Mouse (Mus musculus) cerebellum, postnatal 14 days (tissue): ENCODE measurements around the gene Baz2a.
"Not testable (repeated sequence)": the region's sequence is repeated elsewhere in the genome, so short reads cannot be mapped to it uniquely, and the experiment has no call there.

ENCODE experiments used
- DNase-seq, 2 experiments: peaks; one replicate each; pipeline ENCODE4 v3.0.0; 2021; ENCODE audit warnings: mixed read lengths in 2 of 2

Gene Baz2a

DNA sequence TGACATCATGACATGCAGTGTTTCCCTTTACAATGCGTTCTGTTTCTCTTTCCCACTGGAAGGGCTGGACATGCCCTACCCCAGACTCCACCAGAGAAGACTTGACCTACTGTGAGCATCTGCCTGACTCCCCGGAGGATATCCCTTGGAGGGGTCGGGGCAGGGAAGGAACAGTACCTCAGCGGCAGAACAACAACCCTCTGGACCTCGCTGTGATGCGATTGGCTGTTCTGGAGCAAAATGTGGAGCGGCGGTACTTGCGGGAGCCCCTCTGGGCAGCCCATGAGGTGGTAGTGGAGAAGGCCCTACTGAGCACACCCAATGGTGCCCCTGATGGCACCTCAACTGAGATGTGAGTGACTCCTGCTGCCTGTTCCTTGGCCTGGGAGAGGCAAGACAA is 33.5 kb downstream of the Baz2a start:
- no peak for DNase-seq

DNA sequence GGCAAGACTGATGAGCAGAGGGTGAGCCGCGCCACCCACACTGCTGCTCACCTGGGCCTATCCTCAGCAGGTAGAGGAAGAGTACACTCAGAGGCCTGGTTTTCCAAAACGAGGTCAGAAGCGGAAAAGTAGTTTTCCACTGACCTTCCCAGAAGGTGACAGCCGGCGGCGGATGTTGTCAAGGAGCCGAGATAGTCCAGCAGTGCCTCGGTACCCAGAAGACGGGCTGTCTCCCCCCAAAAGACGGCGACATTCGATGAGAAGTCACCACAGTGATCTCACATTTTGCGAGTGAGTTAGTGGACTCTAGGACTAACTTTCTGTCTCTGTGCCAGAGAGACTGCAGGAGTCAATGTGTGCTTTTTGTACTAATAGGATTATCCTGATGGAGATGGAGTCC is 34.6 kb downstream of the Baz2a start:
- no peak for DNase-seq

DNA sequence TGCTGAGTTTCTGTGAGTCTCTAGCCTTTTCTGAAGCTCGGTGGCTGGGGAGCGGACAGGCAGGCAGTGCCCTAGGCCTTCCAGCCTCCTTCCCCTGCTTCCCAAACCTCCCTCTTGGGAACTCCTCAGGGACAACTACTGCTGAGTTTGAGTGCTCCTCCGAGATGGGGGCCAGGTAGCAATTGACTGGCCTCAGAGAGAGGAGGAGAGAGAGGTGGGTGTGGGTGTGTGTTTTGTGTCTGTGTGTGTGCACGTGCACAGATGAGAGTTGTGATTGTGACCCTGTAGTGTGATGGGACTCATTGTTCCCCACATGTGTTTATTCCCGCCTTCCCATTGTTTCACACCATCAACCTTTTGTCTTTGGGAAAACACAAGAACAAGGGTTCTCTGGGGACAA is 36.1 kb downstream of the Baz2a start:
- no peak for DNase-seq

DNA sequence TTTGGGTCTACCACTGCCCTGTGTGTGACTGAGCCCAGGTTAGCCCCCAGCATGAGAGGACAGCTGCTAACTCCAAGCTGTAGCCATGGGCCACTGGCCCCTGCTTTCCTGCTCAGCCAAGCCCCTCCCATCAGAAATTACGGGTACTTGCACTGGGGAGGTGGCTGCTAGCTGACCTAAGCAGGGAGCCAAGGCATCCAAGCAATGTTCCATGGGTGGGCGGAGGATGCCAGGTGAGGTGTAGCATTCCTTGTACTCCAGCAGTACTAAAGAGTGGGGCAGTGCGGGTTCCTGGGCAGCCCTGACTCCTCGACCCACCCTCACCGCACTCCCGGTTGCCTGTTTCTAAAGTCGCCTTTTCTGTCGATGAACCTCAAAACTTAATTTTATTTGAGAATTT is 36.8 kb downstream of the Baz2a start:
- no peak for DNase-seq

DNA sequence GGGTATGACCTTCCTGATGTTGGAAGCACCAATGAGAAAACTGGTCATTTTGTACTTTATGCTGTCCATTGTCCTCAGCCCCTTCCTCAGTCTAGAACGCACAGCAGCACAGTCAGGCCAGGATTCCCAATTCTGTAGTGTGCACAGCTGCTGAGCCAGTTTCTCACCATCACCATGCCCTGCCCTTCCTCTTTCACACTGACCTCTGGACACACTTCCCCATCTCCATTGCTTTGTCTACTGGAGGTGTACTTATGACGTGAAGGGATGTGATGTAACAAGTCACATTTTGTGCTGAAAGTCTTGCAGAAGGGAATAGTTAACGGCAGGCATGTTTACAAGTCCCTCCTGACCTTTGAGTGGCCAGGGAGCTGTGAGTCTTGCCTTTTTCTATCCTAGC is 39.9 kb downstream of the Baz2a start:
- DNase-seq = no peak

DNA sequence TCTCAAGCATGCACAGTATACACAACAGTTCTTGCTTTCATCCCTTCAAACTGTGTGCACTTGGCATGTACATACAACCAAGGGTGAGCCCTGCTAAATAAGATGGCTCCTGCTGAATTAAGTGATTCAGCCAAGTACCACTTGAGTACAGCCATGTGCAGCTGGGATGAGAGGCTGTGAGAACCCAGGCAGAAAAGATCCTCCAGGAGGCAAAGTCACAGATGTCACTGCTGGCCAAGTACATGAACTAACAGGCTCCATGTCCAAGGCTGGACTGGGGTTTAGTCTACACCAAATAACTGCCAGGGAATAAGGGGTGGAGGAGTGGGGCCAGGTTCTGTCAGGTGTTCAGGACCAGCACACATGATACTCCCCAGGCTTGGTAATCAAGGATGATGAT is 40.4 kb downstream of the Baz2a start:
- peak in 1 of 2 experiments; percentile 22 for DNase-seq

DNA sequence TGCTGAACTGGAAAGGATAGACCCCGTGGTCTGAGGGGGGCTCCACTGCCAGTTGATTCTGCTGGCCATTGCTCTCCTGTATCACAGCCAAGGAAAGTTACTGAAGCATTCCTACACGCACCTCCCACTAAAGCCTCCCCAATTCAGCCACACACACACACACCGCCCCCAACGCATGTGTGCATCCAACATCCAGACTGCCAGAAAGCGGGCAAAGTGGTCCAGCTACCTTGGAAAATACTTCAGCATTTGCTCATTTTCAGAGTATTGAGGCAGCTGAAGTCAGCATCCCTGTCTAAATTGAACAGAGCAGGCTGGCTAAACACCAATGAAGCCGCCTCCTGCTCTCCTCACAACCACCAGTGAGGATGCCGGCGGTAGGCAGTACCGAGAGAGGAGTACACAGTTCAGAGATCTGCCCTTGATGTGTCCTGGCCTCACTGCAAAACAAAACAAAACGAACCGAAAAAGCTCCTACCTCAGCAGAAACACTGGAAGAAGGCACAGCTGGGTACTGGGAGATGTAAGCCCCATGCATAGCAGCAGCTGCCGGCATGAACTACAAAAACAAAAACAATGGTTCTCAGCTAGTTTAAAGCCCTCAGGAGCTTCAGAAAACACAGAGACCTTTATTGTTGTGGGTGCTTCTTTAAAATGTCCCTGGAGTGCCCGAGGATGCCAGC is 42.4 kb downstream of the Baz2a start:
- DNase-seq = no peak

DNA sequence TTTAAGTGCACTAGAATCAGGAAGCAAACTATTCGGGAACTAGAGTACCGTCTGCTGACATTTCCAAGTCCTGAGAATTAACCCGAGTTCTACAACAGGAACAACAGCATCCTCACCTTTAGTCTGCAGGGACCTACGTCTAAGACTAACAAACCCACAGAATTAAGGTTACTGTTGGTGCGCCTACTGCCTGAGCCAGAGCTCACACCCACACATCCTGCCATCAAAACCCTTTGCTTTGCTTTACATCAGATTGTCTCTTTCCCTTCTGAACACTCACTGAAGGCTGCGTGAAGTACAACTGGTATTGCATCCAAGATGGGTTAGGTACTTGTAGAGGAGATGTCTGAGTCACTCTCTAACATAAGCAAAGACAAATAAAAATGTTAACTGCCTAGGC is 44.0 kb downstream of the Baz2a start:
- no peak for DNase-seq

DNA sequence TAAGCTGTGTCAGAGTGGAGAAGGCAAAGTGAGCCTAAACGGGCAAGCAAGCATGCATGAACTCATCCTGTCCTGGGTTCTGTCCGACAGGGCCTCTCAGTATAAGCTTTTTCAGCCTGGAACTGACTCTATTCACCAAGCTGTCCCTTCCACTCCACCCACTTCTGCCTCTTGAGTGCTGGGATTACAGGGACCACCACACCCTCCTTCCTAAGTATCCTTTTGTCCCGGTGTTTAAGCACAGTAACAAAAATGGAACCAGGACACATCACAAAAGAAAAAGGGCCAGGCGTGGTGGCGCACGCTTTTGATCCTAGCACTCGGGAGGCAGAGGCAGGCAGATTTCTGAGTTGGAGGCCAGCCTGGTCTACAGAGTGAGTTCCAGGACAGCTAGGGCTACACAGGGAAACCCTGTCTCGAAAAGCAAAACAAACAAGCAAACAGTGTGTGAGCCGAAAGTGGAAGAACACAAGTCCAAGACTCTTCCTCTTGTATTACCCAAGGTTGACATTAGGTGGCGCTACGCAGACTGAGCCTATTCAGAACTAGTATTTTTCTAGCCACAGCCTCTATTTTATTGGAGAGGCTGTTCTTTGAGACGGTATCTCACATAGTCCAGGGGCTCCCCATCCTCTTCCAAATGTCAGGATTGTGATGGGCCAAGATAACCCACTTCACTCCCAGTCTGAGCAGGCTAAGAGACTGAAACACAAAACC is 49.0 kb downstream of the Baz2a start:
- DNase-seq = peak; percentile 69 to 78

DNA sequence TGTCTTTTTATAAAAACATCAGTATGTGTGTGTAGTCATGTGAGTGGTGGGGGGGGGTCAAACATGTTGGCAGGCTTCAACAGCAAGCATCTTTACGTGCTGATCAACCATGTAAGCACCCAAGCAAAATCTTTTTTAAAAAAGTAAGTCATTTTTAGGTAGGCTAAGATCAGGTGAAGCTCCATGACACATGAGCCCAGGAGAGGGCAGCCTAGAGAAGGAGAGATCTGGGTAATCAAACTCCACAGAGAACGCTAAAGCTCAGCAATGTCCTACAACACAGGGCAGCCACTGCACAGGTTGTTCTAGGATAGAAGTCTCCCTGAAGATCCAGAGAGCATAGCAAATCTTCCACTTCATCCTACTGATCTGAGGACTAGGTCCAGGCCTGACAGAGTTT is 50.8 kb downstream of the Baz2a start:
- peak; percentile 29 to 51 for DNase-seq

DNA sequence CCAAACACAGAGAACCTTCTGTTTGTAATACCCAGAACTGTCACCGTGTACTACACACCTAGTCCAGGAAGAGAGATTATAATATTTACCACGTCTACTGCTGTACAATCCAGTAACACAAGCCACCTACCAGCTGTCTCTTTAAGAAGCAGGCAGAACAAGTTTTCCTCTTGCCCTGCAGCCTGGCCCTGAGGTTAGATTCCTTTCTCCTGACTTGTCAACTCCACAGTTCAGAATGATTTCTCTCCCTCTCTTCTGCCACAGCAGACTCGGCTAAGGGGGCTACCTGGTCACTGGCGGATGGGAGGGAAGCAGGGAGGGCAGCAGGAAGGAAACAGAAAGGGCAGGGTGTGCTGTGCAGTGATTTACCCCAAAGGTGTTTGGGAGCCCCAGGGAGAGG is 52.3 kb downstream of the Baz2a start:
- DNase-seq = no peak

DNA sequence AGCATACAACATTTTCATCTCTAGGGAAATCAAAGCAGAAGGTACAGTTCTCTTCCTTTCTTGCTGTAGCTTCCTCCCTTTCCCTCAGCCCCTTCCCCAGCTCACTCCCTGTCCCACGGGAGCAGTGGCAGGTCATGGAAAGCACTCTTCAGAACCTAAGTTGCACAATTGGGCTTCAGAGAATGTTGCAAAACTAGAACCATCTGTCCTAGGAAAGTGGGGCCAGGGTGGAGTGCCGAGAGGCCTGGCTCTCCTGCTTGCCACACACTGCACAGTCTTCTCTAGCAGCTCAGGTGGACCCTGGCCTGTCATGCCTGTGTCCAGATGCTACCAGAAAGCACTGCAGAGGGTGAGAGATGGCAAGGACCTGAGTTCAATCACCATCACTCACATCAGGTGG is 53.6 kb downstream of the Baz2a start:
- DNase-seq = no peak

DNA sequence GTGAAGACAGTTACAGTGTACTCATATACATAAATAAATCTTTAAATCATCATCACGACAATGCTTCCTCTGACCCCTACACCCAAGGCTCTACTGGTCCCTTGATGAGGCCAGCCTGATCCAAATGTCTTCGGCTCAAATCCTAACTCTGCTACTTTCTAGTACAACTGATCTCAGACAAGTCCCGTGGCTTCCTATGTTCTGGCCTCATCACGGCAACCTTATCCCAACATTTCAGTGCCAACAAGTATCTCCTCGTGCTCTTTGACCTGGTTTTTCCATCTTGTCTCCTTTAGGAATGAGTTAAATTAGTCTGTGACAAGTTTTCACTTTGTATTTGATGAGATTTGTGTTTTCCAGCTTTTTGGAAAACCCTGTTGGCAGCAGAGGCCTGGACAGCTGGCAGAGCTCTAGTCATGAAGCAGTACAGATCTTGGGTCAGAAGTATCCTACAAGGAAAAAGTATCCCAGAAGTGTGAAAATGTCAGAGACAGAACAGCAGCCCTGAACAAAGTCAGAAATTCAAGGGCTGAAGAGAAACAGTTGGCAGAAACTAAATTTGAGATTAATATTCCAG is 57.5 kb downstream of the Baz2a start:
- no peak for DNase-seq

DNA sequence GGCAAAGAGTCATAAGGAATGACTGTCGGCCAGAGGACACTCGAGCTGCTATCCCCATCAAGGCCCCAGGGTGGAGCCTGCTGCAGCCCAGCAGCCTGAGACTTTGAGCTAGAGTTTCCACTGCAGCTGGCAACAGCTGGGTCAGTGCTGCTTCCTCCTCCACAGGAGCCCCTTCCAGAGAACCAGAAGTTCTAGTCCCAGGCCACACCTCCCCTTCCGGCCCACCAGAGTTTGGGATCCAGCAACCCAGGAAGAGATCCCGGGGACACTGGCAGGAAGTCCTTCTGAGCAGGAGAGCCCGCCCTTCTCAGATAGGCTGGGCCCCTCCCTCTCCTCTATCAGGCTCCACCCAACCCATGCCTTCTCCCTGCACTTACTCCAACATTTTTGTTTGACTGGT is 58.2 kb downstream of the Baz2a start:
- no peak for DNase-seq

DNA sequence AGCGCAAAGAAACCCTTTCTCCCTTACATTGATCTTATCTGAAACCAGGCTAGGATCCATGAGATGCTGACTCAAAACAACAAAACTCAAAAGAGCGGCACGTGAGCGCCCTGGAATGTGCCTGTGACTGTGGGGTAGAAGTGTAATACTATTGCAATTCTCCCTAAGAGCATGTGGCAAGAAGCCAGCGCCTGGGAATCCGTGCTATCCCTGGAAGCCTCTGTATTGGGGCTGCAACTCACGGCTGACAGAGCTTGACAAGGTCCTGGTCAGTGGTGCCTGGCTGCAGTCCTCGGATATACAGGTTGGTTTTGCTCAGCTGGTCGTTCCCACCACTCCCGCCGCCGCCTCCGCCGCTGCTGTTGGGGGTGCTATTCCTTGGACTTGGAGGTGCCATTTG is 59.6 kb downstream of the Baz2a start:
- peak; percentile 20 to 40 for DNase-seq

DNA sequence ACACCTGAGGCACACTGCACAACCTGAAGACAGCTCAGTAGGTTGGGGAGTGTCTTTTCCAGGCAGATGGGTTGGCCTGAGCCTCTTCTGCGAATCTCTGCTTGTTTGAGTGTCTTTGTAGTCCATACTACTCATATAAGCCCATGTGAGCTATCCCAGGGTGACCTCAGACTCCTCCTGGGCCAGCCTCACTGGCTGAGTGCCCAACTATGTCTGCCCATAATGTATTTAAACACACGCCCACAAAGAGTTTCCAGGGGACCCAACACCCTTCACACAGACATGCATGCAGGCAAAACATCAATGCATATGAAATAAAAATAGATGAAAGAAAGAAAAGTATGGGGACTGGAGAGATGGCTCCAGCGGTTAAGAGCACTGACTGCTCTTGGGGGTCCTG is 62.6 kb downstream of the Baz2a start:
- no peak for DNase-seq

DNA sequence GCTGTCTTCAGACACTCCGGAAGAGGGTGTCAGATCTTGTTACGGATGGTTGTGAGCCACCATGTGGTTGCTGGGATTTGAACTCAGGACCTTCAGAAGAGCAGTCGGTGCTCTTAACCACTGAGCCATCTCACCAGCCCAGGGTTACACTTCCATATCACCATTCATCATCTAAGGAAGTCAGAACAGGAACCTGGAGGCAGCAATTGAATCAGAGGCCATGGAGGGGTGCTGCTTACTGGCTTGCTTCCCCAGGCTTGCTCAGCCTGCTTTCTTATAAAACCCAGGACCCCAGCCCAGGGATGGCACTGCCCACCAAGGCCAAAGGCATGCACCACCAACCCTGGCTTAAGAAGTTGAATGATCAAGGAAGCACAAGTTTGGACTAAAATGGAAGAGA is 74.3 kb downstream of the Baz2a start:
- not testable (repeated sequence) for DNase-seq

DNA sequence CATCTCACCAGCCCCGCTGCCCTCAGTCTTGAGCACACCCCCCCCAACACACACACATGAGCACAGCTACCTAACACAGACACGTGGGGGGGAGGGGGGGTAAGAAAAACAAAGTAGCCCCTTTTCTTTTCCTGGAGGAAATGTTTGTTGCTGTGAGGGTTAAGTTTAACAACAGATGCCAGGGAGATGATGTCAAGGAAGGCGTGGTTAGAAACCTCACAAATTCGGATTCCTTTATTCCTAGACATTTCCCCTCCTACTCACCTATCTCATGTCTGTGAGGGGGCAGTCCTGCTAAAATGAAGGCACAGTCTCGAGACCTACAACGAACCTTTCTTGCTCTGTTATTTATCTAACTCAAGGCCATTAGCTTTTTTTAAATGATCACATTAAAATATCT is 75.7 kb downstream of the Baz2a start:
- DNase-seq = no peak

DNA sequence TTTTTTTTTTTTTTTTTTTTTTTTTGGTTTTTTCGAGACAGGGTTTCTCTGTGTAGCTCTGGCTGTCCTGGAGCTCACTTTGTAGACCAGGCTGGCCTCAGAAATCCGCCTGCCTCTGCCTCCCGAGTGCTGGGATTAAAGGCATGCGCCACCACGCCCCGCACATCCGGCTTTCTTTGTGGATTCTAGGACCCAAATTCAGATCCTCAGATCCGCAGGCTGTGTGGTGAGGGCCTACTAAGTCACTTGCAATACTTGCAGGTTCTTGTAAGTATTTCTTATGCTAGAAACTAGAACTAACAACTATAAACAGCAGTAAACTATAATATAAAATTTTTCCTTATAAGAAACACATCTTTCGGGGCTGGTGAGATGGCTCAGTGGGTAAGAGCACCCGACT is 80.0 kb downstream of the Baz2a start:
- DNase-seq = not testable (repeated sequence)

DNA sequence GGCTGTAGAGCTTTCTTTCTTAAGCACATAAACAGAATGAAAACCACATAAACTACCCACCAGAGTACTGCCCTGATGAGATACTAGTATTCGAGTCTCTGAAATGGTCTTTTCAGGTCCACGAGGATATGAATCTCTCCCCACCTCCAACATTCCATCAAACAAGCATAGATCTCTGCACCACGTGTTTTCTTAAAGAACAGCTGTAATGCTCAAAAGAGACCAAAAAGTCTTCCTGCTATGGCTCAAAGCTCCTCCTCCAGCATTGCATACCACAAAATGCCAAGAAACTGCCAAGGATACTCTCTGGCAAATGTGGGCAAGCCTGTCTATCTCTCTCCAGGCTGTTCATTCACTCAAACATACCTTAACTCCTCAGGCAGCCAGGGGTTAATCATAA is 83.9 kb downstream of the Baz2a start:
- DNase-seq = no peak

DNA sequence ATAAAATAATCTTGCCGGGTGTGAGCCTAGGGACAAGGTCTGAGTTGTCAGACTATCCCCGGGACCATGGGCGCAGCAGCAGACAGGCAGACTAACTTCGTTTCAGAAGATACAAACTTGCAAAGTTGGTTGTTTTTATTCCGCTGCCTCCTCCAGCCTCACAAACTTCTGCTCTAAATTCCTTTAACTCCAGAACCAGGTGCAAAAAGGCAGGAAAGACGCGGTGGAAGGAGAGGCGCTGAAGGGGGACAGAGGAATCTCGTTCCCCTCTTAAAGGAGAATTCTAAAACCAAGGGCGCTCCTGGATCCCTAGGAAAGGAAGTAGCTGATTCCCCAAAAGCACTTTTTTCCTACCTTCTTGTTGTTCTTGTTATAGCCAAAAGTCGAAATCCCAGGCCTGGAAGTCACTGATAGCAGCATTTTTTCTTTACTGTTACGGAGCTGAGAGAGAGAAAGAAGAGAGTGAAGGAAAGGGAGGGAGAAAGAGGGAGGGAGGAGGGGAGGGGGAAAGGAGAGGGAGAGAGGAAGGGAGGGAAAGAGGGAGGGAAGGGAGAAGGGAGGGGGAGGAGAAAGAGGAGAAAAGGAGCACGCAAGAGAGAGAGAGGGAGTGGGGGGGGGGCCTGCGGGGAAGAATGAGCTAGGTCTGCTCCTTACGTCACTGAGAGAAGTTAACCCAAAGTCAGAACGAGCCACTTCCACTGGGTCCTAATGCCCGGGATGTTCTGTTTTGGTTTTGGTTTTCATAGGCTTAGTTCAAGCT is 84.8 kb downstream of the Baz2a start:
- peak; percentile 69 to 71 for DNase-seq

DNA sequence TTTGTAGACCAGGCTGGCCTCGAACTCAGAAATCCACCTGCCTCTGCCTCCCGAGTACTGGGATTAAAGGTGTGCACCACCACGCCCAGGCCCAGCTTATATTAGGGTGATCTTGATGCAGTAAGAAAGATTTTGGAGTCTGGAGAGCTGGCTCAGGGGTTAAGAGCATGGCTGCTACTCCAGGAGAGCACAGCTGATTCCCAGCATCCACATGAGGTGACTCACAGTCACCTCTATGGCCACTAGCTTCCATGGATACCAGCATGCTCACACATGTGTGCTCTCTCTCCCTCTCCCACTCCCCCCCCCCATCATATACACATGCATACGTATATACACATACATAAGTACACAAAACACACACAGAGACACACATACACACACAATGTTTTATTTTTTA is 85.9 kb downstream of the Baz2a start:
- no peak for DNase-seq
